Mouse (Mus musculus) liver, postnatal 0 days (tissue): ENCODE measurements around the gene Cmc4.
A peak's percentile ranks its signal among the peaks of the same experiment; 100 is the strongest.

Source experiments
- CTCF ChIP-seq: sonication (generic); IDR thresholded peaks from 2 replicates; pipeline ENCODE4 v1.5.1; 2016; ENCODE audit warnings: antibody characterized with exemption, low read depth
- EP300 ChIP-seq: IDR thresholded peaks from 2 replicates; pipeline ENCODE4 v1.6.1; 2016; ENCODE audit warnings: antibody characterized with exemption, low read depth, mild to moderate bottlenecking

- TF ChIP-seq CTCF (no peak), EP300 (peak; percentile 78)
These were observed 39.6 kb downstream of the Cmc4 start for GRCm38 (mm10) chrX:75376815-75377214.
